Mouse (Mus musculus) thymus, adult 2 months (tissue): Measurements from ENCODE around the gene Pik3r6. TPM values are rescaled to one million over a fixed set of nuclear protein-coding genes. Genes with fewer than 3 reads are reported as not detected.

Experiments used
- DNase-seq: peaks from one replicate; pipeline ENCODE4 v3.0.0; 2021
- H3K27ac ChIP-seq: fragments of 200-500 bp; 2 replicates; pipeline ENCODE4 v1.5.1; 2012; ENCODE audit warnings: low read length, control low read depth; ENCODE audit not compliant: control insufficient read depth, insufficient read depth
- H3K27me3 ChIP-seq: fragments of 200-500 bp; 2 replicates; pipeline ENCODE4 v1.6.1; 2012; ENCODE audit warnings: mild to moderate bottlenecking, low read length, moderate library complexity, mixed read lengths; ENCODE audit not compliant: control insufficient read depth, insufficient read depth
- H3K36me3 ChIP-seq: fragments of 200-500 bp; 2 replicates; pipeline ENCODE4 v1.6.1; 2012; ENCODE audit warnings: mild to moderate bottlenecking, low read length, moderate library complexity; ENCODE audit not compliant: control insufficient read depth, insufficient read depth
- H3K4me1 ChIP-seq: fragments of 200-500 bp; replicated peaks from 2 replicates; pipeline ENCODE4 v1.6.1; 2012; ENCODE audit warnings: low read length; ENCODE audit not compliant: control insufficient read depth, insufficient read depth
- H3K4me3 ChIP-seq: fragments of 200-500 bp; 2 replicates; pipeline ENCODE4 v1.5.1; 2012; ENCODE audit warnings: mild to moderate bottlenecking, low read length, control low read depth, moderate library complexity; ENCODE audit not compliant: control insufficient read depth, insufficient read depth
- CTCF ChIP-seq: fragments of 200-500 bp; IDR thresholded peaks from 2 replicates; pipeline ENCODE4 v1.5.1; 2012; ENCODE audit warnings: mild to moderate bottlenecking, control low read depth, low read length, moderate library complexity, borderline replicate concordance; ENCODE audit not compliant: control insufficient read depth, poor library complexity, insufficient read depth; ENCODE audit errors: extremely low read depth
- POLR2A ChIP-seq: fragments of 200-500 bp; IDR thresholded peaks from 2 replicates; pipeline ENCODE4 v1.6.1; 2012; ENCODE audit warnings: mild to moderate bottlenecking, low read length, control low read depth, moderate library complexity; ENCODE audit not compliant: control insufficient read depth, poor library complexity, insufficient read depth; ENCODE audit errors: extremely low read depth
- WGBS: fragments of 180-500 bp; shearing (Covaris S2); methylation state at CpG from one replicate; pipeline ENCODE4 v1.1.7; 2018; 5-methylcytosine and 5-hydroxymethylcytosine counted together
- polyA plus RNA-seq: library from polyadenylated mRNA; depleted of rRNA; stranded (reverse); fragments of >200 nt; gene quantifications from 2 replicates; pipeline ENCODE4 v1.2.3, GENCODE M21; 2012

The Pik3r6 gene
- polyA plus RNA-seq, 1 experiment, result 3.7 TPM

DNA sequence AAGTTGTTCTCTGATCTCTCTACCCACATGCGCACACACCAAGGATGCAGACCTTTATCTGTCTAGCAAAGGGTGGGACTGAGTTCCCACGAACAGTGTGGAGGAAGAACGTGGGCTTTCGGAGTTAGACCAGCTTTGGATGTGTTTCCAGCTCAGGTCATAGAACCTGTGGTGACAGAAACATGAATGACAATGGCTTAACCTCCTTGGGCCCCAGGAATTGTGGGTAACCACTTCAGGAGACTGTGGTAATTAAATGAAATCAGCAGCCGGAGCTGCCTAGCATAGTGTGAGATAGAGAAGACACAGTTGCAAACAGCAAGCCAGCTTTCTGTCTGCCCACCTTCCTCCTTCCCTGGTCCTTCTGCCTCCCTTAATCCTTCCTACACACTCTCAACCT lies 38.6 kb upstream of the Pik3r6 start:
- Histone ChIP-seq H3K36me3 (no peaks in the 10 kb centered on the region), H3K4me1 (peaks cover 36% of the 10 kb centered on the region), H3K27ac (no peak overlapping the region), H3K4me3 (no peak overlapping the region), H3K27me3 (no peaks in the 10 kb centered on the region)
- 6% methylated on average over 5 of the region's 5 CpGs for WGBS
- peak; percentile 37 for DNase-seq
- TF ChIP-seq CTCF (no peak), POLR2A (no peak)

DNA sequence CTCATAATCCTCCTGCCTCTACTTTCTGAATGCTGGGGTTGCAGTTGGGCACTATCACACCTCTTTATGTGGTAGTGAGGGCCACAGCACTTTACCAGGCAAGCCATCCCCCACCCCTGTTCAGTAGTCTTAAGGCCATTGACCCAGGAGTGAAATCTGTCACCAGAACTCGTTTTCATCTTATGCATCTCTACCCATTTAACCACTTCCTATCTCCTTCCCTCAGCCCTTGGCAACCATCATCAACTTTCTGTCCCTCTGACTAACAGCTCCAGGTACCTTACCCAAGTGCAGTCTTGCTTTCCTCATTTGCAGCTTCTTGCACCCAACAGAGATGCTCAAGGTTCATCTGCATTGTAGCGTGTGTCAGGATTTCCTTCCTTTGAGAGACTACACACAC lies 37.7 kb upstream of the Pik3r6 start:
- TF ChIP-seq CTCF (no peak), POLR2A (no peak)

DNA sequence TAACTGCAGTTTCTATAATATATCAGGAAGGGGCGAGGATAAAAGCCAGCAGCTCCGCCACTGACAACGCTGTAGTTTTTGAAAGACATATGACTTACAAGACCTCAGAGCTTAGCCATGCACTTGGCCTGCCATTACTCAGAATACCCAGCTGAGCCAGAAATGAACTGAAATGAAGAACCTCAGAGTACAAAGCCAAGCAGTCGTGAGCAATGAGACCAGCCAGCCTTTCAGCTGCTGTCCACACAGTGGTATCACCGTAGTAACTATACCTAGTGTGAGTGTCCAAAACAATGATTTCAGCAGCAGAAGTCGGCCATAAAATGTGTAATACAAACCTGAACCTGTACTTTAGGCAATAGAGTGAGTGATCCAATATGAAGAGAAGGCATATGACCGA lies 35.4 kb upstream of the Pik3r6 start:
- DNase-seq, result no peak
- H3K27ac ChIP-seq, result no peak overlapping the region
- no peak overlapping the region for H3K4me3 ChIP-seq
- WGBS, result 93% methylated on average over 7 of the region's 7 CpGs
- H3K36me3 ChIP-seq, result no peaks in the 10 kb centered on the region
- no peaks in the 10 kb centered on the region for H3K27me3 ChIP-seq
- H3K4me1 ChIP-seq, result peaks cover 23% of the 10 kb centered on the region
- TF ChIP-seq CTCF (no peak), POLR2A (no peak)

More for the DNA sequence above, 37.7 kb upstream of the Pik3r6 start:
- Histone ChIP-seq H3K36me3 (no peaks in the 10 kb centered on the region), H3K4me1 (peaks cover 36% of the 10 kb centered on the region), H3K27ac (no peak overlapping the region), H3K27me3 (no peaks in the 10 kb centered on the region), H3K4me3 (no peak overlapping the region)
- 46% methylated on average over 2 of the region's 2 CpGs for WGBS
- no peak for DNase-seq

DNA sequence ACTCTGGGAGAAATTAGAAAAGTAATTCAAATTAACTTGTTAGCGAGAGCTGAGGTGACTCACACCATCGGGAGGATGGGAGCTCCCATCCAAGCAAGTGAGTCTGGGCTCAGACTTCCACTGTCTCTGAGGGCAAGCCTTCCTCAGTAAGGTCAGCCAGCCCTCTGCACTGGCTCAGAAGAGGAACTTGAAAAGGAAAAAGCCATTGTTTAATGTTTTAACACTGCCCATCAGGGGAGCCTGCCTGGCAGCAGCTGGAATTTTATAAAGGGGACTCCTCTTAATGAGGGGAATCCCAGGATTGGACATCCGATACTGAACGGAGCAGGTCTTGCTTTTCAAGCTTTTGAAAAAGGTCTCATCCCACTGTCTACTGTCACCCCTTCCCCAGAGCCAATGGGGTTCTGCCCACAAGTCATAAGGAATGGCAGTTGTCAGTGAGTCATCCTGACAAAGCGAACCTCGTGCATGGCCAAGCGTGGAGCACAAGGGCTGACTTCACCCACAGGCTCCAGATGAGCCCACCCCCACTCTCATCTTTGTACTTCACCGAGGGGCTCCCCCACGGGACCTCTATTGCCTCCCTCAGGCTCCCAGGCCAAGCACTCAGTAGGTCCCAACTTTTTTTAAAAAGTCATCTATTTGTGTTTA lies 34.7 kb upstream of the Pik3r6 start:
- Histone ChIP-seq H3K36me3 (no peaks in the 10 kb centered on the region), H3K4me1 (peaks cover 19% of the 10 kb centered on the region), H3K27ac (no peak overlapping the region), H3K4me3 (no peak overlapping the region), H3K27me3 (no peaks in the 10 kb centered on the region)
- no peak for TF ChIP-seq CTCF
- no peak for TF ChIP-seq POLR2A
- WGBS, result 86% methylated on average over 9 of the region's 9 CpGs
- no peak for DNase-seq

DNA sequence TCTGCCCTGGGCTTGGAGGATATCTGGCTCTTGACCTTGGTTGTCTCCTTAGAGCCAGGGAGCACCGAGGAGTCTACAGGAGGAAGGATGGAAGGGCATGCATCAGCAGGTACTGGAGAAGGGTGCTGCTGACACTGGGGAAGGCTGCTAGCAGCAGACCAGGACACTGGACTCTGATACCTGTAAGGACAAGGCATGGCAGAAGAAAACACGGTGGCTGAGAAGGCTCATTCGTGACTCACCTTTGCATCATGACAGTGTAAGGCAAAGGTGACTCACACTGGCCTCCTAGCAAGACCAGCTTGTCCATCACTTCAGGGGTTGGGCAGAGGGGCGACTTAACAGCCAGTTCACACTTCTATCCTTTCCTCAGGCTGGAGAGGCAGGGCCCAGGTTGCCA lies 33.9 kb upstream of the Pik3r6 start:
- 98% methylated on average over 4 of the region's 4 CpGs for WGBS
- TF ChIP-seq POLR2A (no peak), CTCF (no peak)
- H3K4me3 ChIP-seq, result no peak overlapping the region
- DNase-seq, result no peak
- H3K4me1 ChIP-seq, result peaks cover 15% of the 10 kb centered on the region
- H3K36me3 ChIP-seq, result peaks cover 2% of the 10 kb centered on the region
- no peaks in the 10 kb centered on the region for H3K27me3 ChIP-seq
- H3K27ac ChIP-seq, result no peak overlapping the region

DNA sequence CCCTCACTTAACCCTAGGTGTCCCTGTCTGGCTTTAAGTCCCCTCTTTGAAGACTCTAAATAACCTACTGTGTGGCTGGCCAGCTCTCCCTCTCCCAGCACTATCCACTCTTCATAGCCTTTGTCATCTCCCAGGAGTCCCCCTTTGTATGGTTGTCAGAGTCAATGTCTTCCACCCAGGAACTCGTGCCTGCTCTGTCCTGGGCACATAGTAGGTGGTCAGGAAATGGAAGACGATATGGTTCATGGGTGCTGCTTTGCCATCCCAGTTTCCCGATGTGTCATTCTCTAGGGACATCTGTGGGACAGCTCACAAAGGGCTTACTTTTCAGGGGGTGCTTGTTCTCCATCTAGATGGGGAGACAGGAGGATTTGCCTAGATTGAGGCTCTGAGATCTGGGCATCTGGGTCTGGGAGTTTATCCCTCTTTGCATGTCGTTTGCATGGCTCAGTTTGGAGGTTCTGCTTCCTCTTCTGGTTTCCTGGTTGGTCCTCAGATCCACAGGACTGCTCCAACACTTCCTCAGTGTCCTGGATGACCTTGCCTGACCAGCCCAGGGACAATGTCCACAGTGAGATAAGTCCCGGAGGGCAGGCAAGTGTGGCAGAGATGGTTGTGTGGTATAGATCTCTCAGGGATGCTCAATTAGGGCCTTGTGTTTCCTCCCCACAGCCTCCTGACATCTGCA lies 30.5 kb upstream of the Pik3r6 start:
- Histone ChIP-seq H3K4me1 (no peaks in the 10 kb centered on the region), H3K36me3 (peaks cover 36% of the 10 kb centered on the region), H3K4me3 (no peak overlapping the region), H3K27ac (no peak overlapping the region), H3K27me3 (no peaks in the 10 kb centered on the region)
- no peak for TF ChIP-seq POLR2A
- no peak for TF ChIP-seq CTCF
- 84% methylated on average over 5 of the region's 5 CpGs for WGBS
- no peak for DNase-seq
